Comparison of ENCODE assay signal across 15 mouse cellular contexts in the genomic region with DNA sequence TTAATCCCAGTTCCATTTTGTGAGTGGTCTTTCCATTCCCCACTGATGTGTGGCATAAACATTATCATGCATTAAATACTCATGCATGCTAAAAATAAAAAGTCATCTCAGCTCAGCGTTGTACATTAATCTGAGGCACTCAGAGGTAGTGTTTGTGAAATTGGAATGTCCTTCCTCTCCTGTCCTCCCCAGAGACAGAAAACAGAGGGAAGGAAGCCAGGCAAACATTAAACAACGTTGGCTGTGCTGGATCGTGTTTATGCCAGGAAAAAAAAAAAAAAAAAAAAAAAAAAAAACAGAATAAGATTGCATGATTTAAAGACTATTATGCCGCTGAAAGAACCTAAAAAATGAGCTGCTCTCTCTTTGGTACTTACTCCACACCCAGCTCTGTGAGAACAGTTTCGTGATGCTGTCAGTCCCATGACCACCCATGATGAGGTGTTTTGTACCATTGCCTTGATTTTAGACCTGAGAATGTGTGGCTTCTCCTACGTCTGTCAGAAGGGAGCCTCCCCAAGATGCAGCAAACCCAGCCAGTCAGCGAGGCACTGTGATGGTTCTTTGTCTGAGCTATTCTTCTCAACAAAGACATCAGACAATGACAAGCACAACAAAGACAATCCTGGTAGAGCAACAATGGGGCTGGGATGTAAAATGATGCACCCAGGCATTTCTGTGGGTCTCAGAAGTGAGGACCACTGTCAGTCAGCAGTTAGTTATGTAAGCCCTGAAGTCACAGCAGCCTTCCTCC.
DNase-seq lines count a peak whose midpoint lies in the region; ATAC-seq and TF ChIP-seq lines count a peak whose summit lies in the region.
"Had no signal": no experiment of that assay in that cellular context is flagged by ENCODE, and none has a peak within 500 bp of the region (broad histone marks: within the 10 kb centered on the region; RNA-seq: fewer than 3 reads in every experiment).

No protein-coding gene starts in this region.

- H3K4me1 ChIP-seq in forebrain, embryonic 16.5 days (replicated peaks; ENCODE audit: control insufficient read depth, insufficient read depth, low read length): no peaks in the 10 kb centered on the region; the same call in 1 of the 2 replicates
- no peaks in the 10 kb centered on the region for H3K4me1 ChIP-seq in forebrain, embryonic 12.5 days
- H3K4me1 ChIP-seq in kidney, adult 2 months (ENCODE audit: control insufficient read depth, insufficient read depth, low read length): peaks cover 8% of the 10 kb centered on the region
- H3K4me1 ChIP-seq in CH12.LX (ENCODE audit: control insufficient read depth in 1 of 2, insufficient read depth in 2 of 2): peaks cover 16 to 26% of the 10 kb centered on the region in 2 experiments

- peak; percentile 55 for DNase-seq in kidney, adult 2 months
- DNase-seq in kidney, adult 18-20 months: no peak
- DNase-seq in CH12.LX (ENCODE audit: extremely low read depth) (no peak), ZHBTc4 (ENCODE audit: low read depth, low spot score) (peak; percentile 37)
- no peak for DNase-seq in ovary, postnatal 10 days (ENCODE audit: low spot score)
- DNase-seq: cerebellum, adult 2 months; gastrocnemius, postnatal 36 days; heart, postnatal 10 days; layer of hippocampus, adult 9-11 months; thymus, postnatal 25 days had no signal

- no peak for TF ChIP-seq EP300 in CH12.LX (IDR thresholded peaks at IDR 0.05; ENCODE audit: low read length)

- H3K27me3 ChIP-seq in forebrain, embryonic 16.5 days (replicated peaks; ENCODE audit: control insufficient read depth, insufficient read depth, low read length): no peaks in the 10 kb centered on the region
- no peaks in the 10 kb centered on the region for H3K27me3 ChIP-seq in forebrain, embryonic 12.5 days
- H3K27me3 ChIP-seq in kidney, adult 2 months (replicated peaks; ENCODE audit: control insufficient read depth, insufficient read depth, low read length): no peaks in the 10 kb centered on the region
- H3K27me3 ChIP-seq in CH12.LX (replicated peaks): no peaks in the 10 kb centered on the region
- H3K27me3 ChIP-seq: liver, embryonic 12.5 days had no signal

- no peaks in the 10 kb centered on the region for H3K9me3 ChIP-seq in forebrain, embryonic 16.5 days (ENCODE audit: control insufficient read depth, low read length)
- no peaks in the 10 kb centered on the region for H3K9me3 ChIP-seq in forebrain, embryonic 12.5 days
- no peaks in the 10 kb centered on the region for H3K9me3 ChIP-seq in CH12.LX (replicated peaks; ENCODE audit: low read length)
- H3K9me3 ChIP-seq: liver, embryonic 12.5 days; megakaryocyte, embryonic 14.5 days had no signal

- in situ Hi-C loops in CH12.LX (cut with MboI; ENCODE audit: low pct_ligation_motif_present, low pct_unique_long_range_greater_than_20kb, low sequenced_read_pairs): no loop called here

- 27% methylated on average over 7 of the region's 7 CpGs for WGBS in forebrain, embryonic 16.5 days
- 46% methylated on average over 7 of the region's 7 CpGs for WGBS in forebrain, embryonic 12.5 days
- 25% methylated on average over 7 of the region's 7 CpGs for whole genome bisulfite sequencing in kidney, adult 2 months

- no peaks in the 10 kb centered on the region for H3K79me2 ChIP-seq in CH12.LX (replicated peaks; ENCODE audit: control insufficient read depth, extremely low read depth, insufficient read depth, poor library complexity, severe bottlenecking)

- TF ChIP-seq POLR2A in kidney, adult 2 months (IDR thresholded peaks at IDR 0.05; ENCODE audit: low read depth, low read length): no peak
- TF ChIP-seq POLR2A in CH12.LX (IDR thresholded peaks at IDR 0.05; ENCODE audit: low read depth, low read length): no peak

- no peak overlapping the region for H3K27ac ChIP-seq in forebrain, embryonic 16.5 days (ENCODE audit: low read length)
- no peak overlapping the region for H3K27ac ChIP-seq in forebrain, embryonic 12.5 days
- no peak overlapping the region for H3K27ac ChIP-seq in kidney, adult 2 months (ENCODE audit: insufficient read depth, low read depth, low read length)
- no peak overlapping the region for H3K27ac ChIP-seq in CH12.LX (ENCODE audit: insufficient read depth, low read depth)
- H3K27ac ChIP-seq: liver, embryonic 12.5 days had no signal

- H3K9ac ChIP-seq in forebrain, embryonic 16.5 days (replicated peaks; ENCODE audit: low read depth, low read length): no peak overlapping the region
- no peak overlapping the region for H3K9ac ChIP-seq in forebrain, embryonic 12.5 days
- H3K9ac ChIP-seq in CH12.LX (ENCODE audit: insufficient read depth, low read depth): no peak overlapping the region
- H3K9ac ChIP-seq: liver, embryonic 12.5 days had no signal

- no peaks in the 10 kb centered on the region for H3K36me3 ChIP-seq in forebrain, embryonic 16.5 days (ENCODE audit: control insufficient read depth, insufficient read depth)
- no peaks in the 10 kb centered on the region for H3K36me3 ChIP-seq in forebrain, embryonic 12.5 days (replicated peaks)
- H3K36me3 ChIP-seq in kidney, adult 2 months (ENCODE audit: control insufficient read depth, insufficient read depth, low read length): no peaks in the 10 kb centered on the region
- no peaks in the 10 kb centered on the region for H3K36me3 ChIP-seq in CH12.LX (replicated peaks in 1 of 2; ENCODE audit: control insufficient read depth in 1 of 2, insufficient read depth in 1 of 2, low read length in 1 of 2)
- H3K36me3 ChIP-seq: liver, embryonic 12.5 days had no signal

- TF ChIP-seq RAD21 in CH12.LX (IDR thresholded peaks at IDR 0.05; ENCODE audit: low read depth, low read length): no peak

- no peak for TF ChIP-seq CTCF in kidney, adult 2 months (conservative IDR thresholded peaks at IDR 0.05; ENCODE audit: insufficient read depth, insufficient read length, low read depth, low read length)
- no peak for TF ChIP-seq CTCF in CH12.LX (conservative IDR thresholded peaks at IDR 0.05 in 1 of 2, IDR thresholded peaks at IDR 0.05 in 1 of 2; ENCODE audit: low read depth in 2 of 2, low read length in 2 of 2)

- peak; percentile 53 for ATAC-seq in forebrain, embryonic 16.5 days
- ATAC-seq in forebrain, embryonic 12.5 days (ENCODE audit: low FRiP score): no peak
- ATAC-seq: liver, embryonic 12.5 days had no signal

- H3K4me3 ChIP-seq in forebrain, embryonic 16.5 days (replicated peaks; ENCODE audit: low read length): no peak overlapping the region
- H3K4me3 ChIP-seq in forebrain, embryonic 12.5 days (replicated peaks): no peak overlapping the region
- H3K4me3 ChIP-seq in kidney, adult 2 months (ENCODE audit: insufficient read depth, low read depth, low read length): no peak overlapping the region
- no peak overlapping the region for H3K4me3 ChIP-seq in CH12.LX (replicated peaks in 1 of 3; ENCODE audit: low read depth in 2 of 3, low read length in 2 of 3, poor library complexity in 1 of 3)
- H3K4me3 ChIP-seq: liver, embryonic 12.5 days; megakaryocyte, embryonic 14.5 days; myocyte had no signal

- dilution Hi-C loops in CH12.LX (cut with MboI; ENCODE audit: extremely low pct_ligation_motif_present, extremely low pct_unique_long_range_greater_than_20kb, low sequenced_read_pairs): no loop called here

- no peak overlapping the region for H3K4me2 ChIP-seq in forebrain, embryonic 16.5 days (ENCODE audit: low read length)
- H3K4me2 ChIP-seq in forebrain, embryonic 12.5 days: no peak overlapping the region
- H3K4me2 ChIP-seq in CH12.LX (ENCODE audit: insufficient read depth, low read depth, poor library complexity, severe bottlenecking): no peak overlapping the region
- H3K4me2 ChIP-seq: liver, embryonic 12.5 days had no signal

TF ChIP-seq in CH12.LX, 34 proteins besides CTCF, POLR2A, EP300 and RAD21:
- TF ChIP-seq ZNF384 (IDR thresholded peaks at IDR 0.05; ENCODE audit: low read depth, low read length): peak; percentile 24; the same call in 1 of the 2 replicates
- TF ChIP-seq CHD1 (IDR thresholded peaks at IDR 0.05; ENCODE audit: low read depth, low read length): no peak

Comparison
In these comparisons a context has a peak if more than half of its experiments do, and no peak if none do; other contexts are left out.
1. DNase-seq: peak in kidney, adult 2 months (single experiment) and ZHBTc4 (single experiment); none in kidney, adult 18-20 months (single experiment), CH12.LX (single experiment) and ovary, postnatal 10 days (single experiment).